Mouse (Mus musculus) limb, embryonic 13.5 days (tissue): ENCODE results near the gene Gm15217. TPM values are rescaled to one million over a fixed set of nuclear protein-coding genes. Genes with fewer than 3 reads are reported as not detected.

Experiments
- ATAC-seq: fragments of 200-750 bp; cut with Nextera tagmentation; 2 replicates; pipeline ENCODE4 v1.8.0; 2017; ENCODE audit warnings: low read depth, moderate number of reproducible peaks, moderate TSS enrichment; ENCODE audit not compliant: low FRiP score
- H3K27ac ChIP-seq: fragments of 300-500 bp; sonication (generic); 2 replicates; pipeline ENCODE4 v1.5.1; 2015; ENCODE audit warnings: inconsistent platforms, mild to moderate bottlenecking, moderate library complexity
- H3K27me3 ChIP-seq: fragments of 300-500 bp; sonication (generic); 2 replicates; pipeline ENCODE4 v1.6.1; 2015; ENCODE audit warnings: mild to moderate bottlenecking, inconsistent platforms
- H3K36me3 ChIP-seq: fragments of 300-500 bp; sonication (generic); 2 replicates; pipeline ENCODE4 v1.6.1; 2015; ENCODE audit warnings: inconsistent platforms, mild to moderate bottlenecking, moderate library complexity
- H3K4me1 ChIP-seq: fragments of 300-500 bp; sonication (generic); 2 replicates; pipeline ENCODE4 v1.6.1; 2015; ENCODE audit warnings: inconsistent platforms
- H3K4me2 ChIP-seq: fragments of 300-500 bp; sonication (generic); replicated peaks from 2 replicates; pipeline ENCODE4 v1.6.1; 2015; ENCODE audit warnings: inconsistent platforms, mild to moderate bottlenecking, moderate library complexity
- H3K4me3 ChIP-seq: fragments of 300-500 bp; sonication (generic); 2 replicates; pipeline ENCODE4 v1.5.1; 2015; ENCODE audit warnings: moderate library complexity, mild to moderate bottlenecking, inconsistent platforms
- H3K9ac ChIP-seq: fragments of 300-500 bp; sonication (generic); 2 replicates; pipeline ENCODE4 v1.6.1; 2015; ENCODE audit warnings: mild to moderate bottlenecking, inconsistent platforms
- H3K9me3 ChIP-seq: fragments of 300-500 bp; sonication (generic); 2 replicates; pipeline ENCODE4 v1.6.1; 2016; ENCODE audit warnings: inconsistent platforms
- WGBS: fragments of 180-500 bp; shearing (Covaris S2); methylation state at CpG from one replicate; pipeline ENCODE4 v1.1.7; 2015; 5-methylcytosine and 5-hydroxymethylcytosine counted together
- polyA plus RNA-seq: library from polyadenylated mRNA; unstranded; fragments of >200 nt; fragmentation: Nextera tagmentation; extraction: Ambion mirVana; gene quantifications from 2 replicates; pipeline ENCODE4 v1.2.1, GENCODE M21; 2015

Gene Gm15217
- polyA plus RNA-seq, 1 experiment from 2014 or later: 0.34 TPM

GRCm38 (mm10) chr14:46408319-46408718 lies 29.1 kb downstream of the Gm15217 start:
- Histone ChIP-seq H3K27ac (no peak overlapping the region), H3K4me3 (no peak overlapping the region), H3K4me1 (no peaks in the 10 kb centered on the region), H3K4me2 (no peak overlapping the region), H3K9me3 (no peaks in the 10 kb centered on the region), H3K36me3 (no peaks in the 10 kb centered on the region), H3K9ac (no peak overlapping the region), H3K27me3 (no peaks in the 10 kb centered on the region)
- WGBS: 83% methylated on average over 3 of the region's 3 CpGs
- ATAC-seq: no peak

GRCm38 (mm10) chr14:46409016-46409415 lies 29.8 kb downstream of the Gm15217 start:
- WGBS: 79% methylated on average over 10 of the region's 10 CpGs
- no peak overlapping the region for H3K4me3 ChIP-seq
- no peaks in the 10 kb centered on the region for H3K36me3 ChIP-seq
- ATAC-seq: no peak
- no peak overlapping the region for H3K4me2 ChIP-seq
- H3K4me1 ChIP-seq: no peaks in the 10 kb centered on the region
- H3K9ac ChIP-seq: no peak overlapping the region
- no peak overlapping the region for H3K27ac ChIP-seq
- H3K27me3 ChIP-seq: no peaks in the 10 kb centered on the region
- no peaks in the 10 kb centered on the region for H3K9me3 ChIP-seq

GRCm38 (mm10) chr14:46410557-46411120 lies 31.4 kb downstream of the Gm15217 start:
- 57% methylated on average over 4 of the region's 4 CpGs for WGBS
- no peak overlapping the region for H3K27ac ChIP-seq
- H3K9ac ChIP-seq: no peak overlapping the region
- H3K4me3 ChIP-seq: no peak overlapping the region
- no peaks in the 10 kb centered on the region for H3K27me3 ChIP-seq
- no peaks in the 10 kb centered on the region for H3K4me1 ChIP-seq
- no peak overlapping the region for H3K4me2 ChIP-seq
- no peaks in the 10 kb centered on the region for H3K9me3 ChIP-seq
- ATAC-seq: no peak
- H3K36me3 ChIP-seq: no peaks in the 10 kb centered on the region

GRCm38 (mm10) chr14:46412497-46413000 lies 33.3 kb downstream of the Gm15217 start:
- Histone ChIP-seq H3K9ac (no peak overlapping the region), H3K27me3 (no peaks in the 10 kb centered on the region), H3K36me3 (no peaks in the 10 kb centered on the region), H3K4me2 (no peak overlapping the region), H3K4me1 (no peaks in the 10 kb centered on the region), H3K9me3 (no peaks in the 10 kb centered on the region), H3K27ac (no peak overlapping the region), H3K4me3 (no peak overlapping the region)
- no peak for ATAC-seq
- WGBS: 77% methylated on average over 7 of the region's 7 CpGs

GRCm38 (mm10) chr14:46418371-46419097 lies 39.3 kb downstream of the Gm15217 start:
- Histone ChIP-seq H3K27me3 (no peaks in the 10 kb centered on the region), H3K9ac (no peak overlapping the region), H3K36me3 (no peaks in the 10 kb centered on the region), H3K4me3 (no peak overlapping the region), H3K27ac (0 out of 2 replicates have a peak overlapping the region, but pooled peaks have one; percentile 10), H3K4me1 (peaks cover 14% of the 10 kb centered on the region; the same call in 1 of the 2 replicates), H3K4me2 (no peak overlapping the region), H3K9me3 (no peaks in the 10 kb centered on the region)
- WGBS: 69% methylated on average over 15 of the region's 15 CpGs
- no peak for ATAC-seq

- whole genome bisulfite sequencing: 47% methylated on average over 11 of the region's 11 CpGs
- H3K4me3 ChIP-seq: no peak overlapping the region
- H3K27me3 ChIP-seq: no peaks in the 10 kb centered on the region
- H3K9me3 ChIP-seq: no peaks in the 10 kb centered on the region
- no peak overlapping the region for H3K4me2 ChIP-seq
- peaks cover 14% of the 10 kb centered on the region; the same call in 1 of the 2 replicates for H3K4me1 ChIP-seq
- no peaks in the 10 kb centered on the region for H3K36me3 ChIP-seq
- no peak for ATAC-seq
- H3K9ac ChIP-seq: no peak overlapping the region; the same call in 1 of the 2 replicates
- H3K27ac ChIP-seq: no peak overlapping the region
These were observed 40.1 kb downstream of the Gm15217 start for GRCm38 (mm10) chr14:46419269-46419668.

- WGBS: 81% methylated on average over 3 of the region's 3 CpGs
- no peak for ATAC-seq
- H3K9ac ChIP-seq: no peak overlapping the region
These were observed 42.6 kb downstream of the Gm15217 start for GRCm38 (mm10) chr14:46421823-46422222.

GRCm38 (mm10) chr14:46427251-46427650 lies 48.0 kb downstream of the Gm15217 start:
- 0 out of 2 replicates have a peak, but pooled peaks cover 4% of the 10 kb centered on the region for H3K9me3 ChIP-seq
- no peak overlapping the region for H3K4me3 ChIP-seq
- no peaks in the 10 kb centered on the region for H3K36me3 ChIP-seq
- no peak overlapping the region for H3K9ac ChIP-seq
- peaks cover 5% of the 10 kb centered on the region; the same call in 1 of the 2 replicates for H3K4me1 ChIP-seq
- H3K27me3 ChIP-seq: 0 out of 2 replicates have a peak, but pooled peaks cover 3% of the 10 kb centered on the region
- no peak overlapping the region for H3K27ac ChIP-seq
- ATAC-seq: no peak
- H3K4me2 ChIP-seq: no peak overlapping the region
- 92% methylated on average over 13 of the region's 13 CpGs for WGBS

More at GRCm38 (mm10) chr14:46421823-46422222, 42.6 kb downstream of the Gm15217 start:
- peaks cover 14% of the 10 kb centered on the region; the same call in 1 of the 2 replicates for H3K4me1 ChIP-seq
- H3K27me3 ChIP-seq: no peaks in the 10 kb centered on the region
- H3K4me2 ChIP-seq: no peak overlapping the region
- H3K27ac ChIP-seq: no peak overlapping the region
- H3K9me3 ChIP-seq: 0 out of 2 replicates have a peak, but pooled peaks cover 4% of the 10 kb centered on the region
- H3K36me3 ChIP-seq: no peaks in the 10 kb centered on the region
- H3K4me3 ChIP-seq: no peak overlapping the region

- Histone ChIP-seq H3K9ac (no peak overlapping the region), H3K27ac (no peak overlapping the region), H3K4me1 (peaks cover 6% of the 10 kb centered on the region; the same call in 1 of the 2 replicates), H3K9me3 (0 out of 2 replicates have a peak, but pooled peaks cover 4% of the 10 kb centered on the region), H3K27me3 (0 out of 2 replicates have a peak, but pooled peaks cover 3% of the 10 kb centered on the region), H3K36me3 (no peaks in the 10 kb centered on the region), H3K4me3 (no peak overlapping the region), H3K4me2 (no peak overlapping the region)
- ATAC-seq: no peak
- WGBS: 81% methylated on average over 5 of the region's 5 CpGs
These were observed 51.0 kb downstream of the Gm15217 start for GRCm38 (mm10) chr14:46430231-46430630.

Other genes with a start within 250 kb of the Gm15217 start
- gene Bmp4, start 11.3 kb downstream of the Gm15217 start, polyA plus RNA-seq: 34.2 and 40.3 TPM in 2 replicates